Mouse (Mus musculus) spleen, adult 2 months (tissue): ENCODE results near the gene Clcn5.

ENCODE experiments used
- CTCF ChIP-seq: fragments of 200-500 bp; IDR thresholded peaks from 2 replicates; pipeline ENCODE4 v1.5.1; 2011; ENCODE audit warnings: mild to moderate bottlenecking, inconsistent platforms; ENCODE audit not compliant: insufficient read depth, insufficient read length, insufficient replicate concordance; ENCODE audit errors: extremely low read depth
- POLR2A ChIP-seq: fragments of 200-500 bp; IDR thresholded peaks from 2 replicates; pipeline ENCODE4 v1.6.1; 2011; ENCODE audit warnings: low read depth, low read length, inconsistent platforms

- TF ChIP-seq CTCF, result peak; percentile 9; the same call in 1 of the 2 replicates
- no peak for TF ChIP-seq POLR2A
Observed at GRCm38 (mm10) chrX:7170156-7170555, 149.0 kb downstream of the Clcn5 start.
